Mouse (Mus musculus): ENCODE measurements at regions not wholly inside any gene's neighbourhood (a gene's known extent, or its start where the extent isn't known, plus 50 kb on each side); places are given as distances from the start of the nearest gene placed in this dataset.

DNA sequence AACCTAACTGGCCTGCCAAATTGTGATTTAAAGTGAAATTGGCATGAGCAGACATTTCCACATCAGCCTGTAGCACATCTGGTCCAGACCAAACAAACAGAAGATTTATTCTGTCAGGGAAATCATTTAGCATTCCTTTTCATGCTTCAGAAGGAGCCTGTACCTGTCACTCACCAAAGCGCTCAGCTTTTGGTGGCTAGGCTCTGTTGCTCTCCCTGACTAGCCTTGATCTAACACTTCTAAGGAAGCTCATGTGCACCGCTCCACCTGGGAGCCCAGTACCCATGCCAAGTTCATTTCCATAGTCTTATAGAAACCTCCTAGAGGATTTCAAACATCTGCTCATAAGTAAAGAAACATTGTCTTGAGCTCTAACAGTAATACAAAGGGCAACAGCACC, 253.8 kb upstream of the Tfap2d start:
- DNase-seq (ENCODE audit: low spot score): no peak

DNA sequence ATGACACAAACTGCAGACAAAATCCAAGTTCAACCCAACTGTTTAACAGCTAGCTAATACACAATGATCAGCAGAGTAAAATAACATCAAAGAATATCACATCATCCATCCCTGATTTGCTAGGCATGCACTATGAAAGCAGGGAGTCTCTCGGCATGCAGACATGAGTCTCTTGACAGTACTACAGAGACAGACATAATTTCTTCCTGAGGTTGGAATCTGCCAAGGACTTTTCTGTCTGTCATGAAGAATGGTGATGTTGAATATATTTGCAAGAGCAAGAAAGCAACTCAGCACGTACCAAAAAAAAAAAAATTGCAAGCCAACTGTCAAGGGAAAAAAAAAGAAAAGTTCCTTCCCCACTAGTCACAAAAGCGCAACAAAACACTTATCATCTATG, 245.4 kb upstream of the Tfap2d start:
- no peak for DNase-seq (ENCODE audit: low spot score)

DNA sequence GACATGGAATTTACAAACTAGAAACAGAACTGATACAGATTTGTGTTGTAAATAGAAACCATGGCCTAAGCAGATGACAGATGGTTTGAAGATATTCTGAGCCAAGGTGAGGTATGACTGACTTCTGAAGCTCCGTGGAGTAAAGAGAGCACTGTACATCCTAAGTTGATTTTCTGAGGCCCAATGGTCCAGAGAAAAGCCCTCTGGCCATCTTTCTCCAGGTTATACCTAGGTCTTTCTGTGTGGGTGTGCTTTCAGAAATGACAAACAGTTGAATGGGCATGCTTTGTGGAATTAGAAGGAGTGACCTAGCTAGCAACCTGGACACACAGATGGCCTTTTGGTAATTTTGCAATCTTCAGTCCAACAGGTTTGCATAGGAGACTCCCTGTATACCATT, 199.6 kb upstream of the Tfap2d start:
- DNase-seq (ENCODE audit: low spot score): no peak

DNA sequence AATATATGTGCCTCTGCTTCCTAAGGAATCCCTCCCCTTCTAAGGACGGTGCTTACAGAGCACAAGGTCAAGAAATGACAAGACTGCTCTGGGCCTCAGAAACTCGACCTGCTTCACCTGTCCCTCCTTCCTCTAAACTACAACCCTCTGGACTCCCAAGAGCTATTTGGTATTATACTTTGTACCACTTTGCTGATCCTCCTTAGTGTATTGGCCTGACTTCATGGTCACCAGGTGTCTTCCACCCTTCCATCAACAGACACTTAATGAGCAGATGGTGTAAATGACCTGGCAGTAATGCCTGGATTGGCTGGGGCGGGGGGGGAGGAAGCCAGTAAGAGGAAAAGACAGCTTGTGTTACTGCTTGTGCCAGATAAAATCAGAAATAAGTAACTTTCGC, 199.1 kb upstream of the Tfap2d start:
- no peak for DNase-seq (ENCODE audit: low spot score)

DNA sequence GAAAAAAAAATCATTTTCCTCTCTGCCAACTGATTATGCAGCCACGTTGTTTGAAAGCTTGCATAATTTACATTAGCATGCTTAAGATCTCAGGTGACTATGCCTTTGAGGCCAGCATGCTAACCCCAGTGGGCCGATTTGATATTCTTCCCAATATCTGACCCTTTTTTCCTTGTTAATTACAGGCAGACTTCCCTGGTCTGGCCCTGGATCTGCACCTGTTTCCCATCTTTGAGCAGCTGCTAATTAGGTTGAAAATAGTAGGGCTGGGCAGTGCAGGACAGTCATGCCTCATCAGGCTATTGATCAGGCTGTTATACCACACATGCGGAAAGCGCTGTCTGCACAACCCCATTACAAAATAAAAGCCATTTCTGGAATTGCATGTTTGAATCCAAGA, 191.2 kb upstream of the Tfap2d start:
- DNase-seq (ENCODE audit: low spot score): peak; percentile 1

DNA sequence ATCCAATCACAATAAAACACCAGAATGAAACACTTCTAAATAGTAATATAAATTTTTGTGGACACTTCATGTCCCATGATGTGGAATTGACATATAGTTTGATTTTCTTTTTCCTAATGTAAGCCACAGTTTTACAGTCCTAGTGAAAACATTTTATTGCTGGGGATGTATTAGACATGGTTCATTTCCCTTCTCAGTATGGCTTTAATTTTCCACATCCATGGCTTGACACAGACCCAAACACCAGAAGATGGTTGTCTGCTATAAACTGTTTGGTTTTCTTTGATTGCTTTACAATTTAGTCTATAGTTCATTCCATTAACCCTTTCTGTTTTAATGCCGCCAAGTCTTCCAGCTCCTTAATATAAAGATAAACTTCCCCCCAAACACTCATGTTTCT, 146.5 kb upstream of the Tfap2d start:
- no peak for DNase-seq (ENCODE audit: low spot score)

DNA sequence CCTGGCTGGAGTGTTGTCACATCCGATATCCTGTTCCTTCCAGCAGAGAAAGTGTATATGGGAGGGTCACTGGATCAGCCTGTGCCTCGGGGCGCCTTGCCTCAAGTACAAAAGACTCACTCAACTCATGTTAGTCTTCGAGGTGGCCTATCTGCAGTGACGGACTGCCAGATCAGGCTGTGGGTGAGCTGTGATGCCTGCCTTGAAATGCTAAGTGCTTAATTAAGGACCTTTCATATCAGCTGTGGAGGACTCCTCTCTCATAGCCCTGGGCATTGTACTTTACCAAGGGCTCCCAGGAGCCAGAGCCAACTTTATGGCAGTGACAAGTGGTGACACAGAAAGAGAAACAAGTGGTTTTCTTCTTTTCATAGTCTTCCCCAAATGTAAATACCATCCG, 145.8 kb upstream of the Tfap2d start:
- DNase-seq (ENCODE audit: low spot score): no peak

DNA sequence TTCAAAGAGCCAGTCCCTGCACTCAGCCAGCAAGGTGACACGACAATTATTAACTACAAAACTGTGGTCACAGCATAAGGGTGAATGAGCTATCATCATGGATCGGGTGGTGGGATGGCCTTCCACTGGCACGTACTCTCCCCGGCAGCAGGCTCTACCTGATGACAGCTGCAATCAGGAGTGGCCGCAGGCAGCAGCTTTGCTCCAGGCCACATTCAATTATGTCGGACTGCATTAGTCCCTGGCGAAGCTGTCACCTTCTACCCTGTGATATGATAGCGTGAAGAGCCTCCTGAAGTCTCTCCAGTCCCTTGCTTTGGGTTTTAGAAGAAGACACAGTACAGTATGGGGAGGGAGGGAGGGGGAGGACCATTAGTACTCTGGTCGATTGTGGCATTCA, 141.4 kb upstream of the Tfap2d start:
- DNase-seq (ENCODE audit: low spot score): no peak

DNA sequence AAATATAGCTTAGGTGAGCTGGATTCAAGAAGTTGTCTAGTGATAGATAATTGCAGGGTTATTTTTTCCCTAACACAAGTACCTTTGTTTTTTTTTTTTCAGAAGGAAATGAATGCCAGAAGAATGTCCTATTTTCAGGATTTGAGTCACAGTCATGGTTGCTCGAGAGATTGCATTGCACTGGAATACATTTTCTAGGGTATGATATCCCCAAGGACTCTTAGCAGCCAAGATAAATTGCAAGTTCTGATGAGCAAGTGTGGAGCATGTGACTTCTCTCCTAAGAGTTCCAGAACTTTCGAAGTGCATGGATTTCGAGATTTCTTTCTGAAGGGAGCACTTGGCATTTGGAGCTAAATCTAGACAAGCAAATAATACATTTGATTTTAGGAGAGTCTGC, 140.9 kb upstream of the Tfap2d start:
- no peak for DNase-seq (ENCODE audit: low spot score)

DNA sequence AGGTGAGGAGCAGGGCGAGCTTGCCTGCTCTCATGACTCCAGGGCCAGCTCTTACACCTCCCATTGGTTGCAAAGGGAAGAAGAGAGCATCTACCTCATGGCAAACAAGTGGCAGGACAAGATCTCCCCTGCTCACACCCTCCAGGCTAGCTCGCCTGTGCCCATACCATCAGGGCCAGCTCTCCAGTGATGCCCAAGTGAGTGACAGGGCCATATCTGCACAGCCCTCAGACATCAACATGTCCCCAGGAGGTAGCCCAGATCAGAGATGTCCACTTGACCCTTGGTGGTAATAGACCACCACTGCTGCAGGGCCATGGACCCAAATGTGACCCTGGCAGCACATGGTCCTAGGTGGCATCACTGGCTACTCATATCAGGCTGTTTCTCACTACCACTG, 133.9 kb upstream of the Tfap2d start:
- no peak for DNase-seq (ENCODE audit: low spot score)

DNA sequence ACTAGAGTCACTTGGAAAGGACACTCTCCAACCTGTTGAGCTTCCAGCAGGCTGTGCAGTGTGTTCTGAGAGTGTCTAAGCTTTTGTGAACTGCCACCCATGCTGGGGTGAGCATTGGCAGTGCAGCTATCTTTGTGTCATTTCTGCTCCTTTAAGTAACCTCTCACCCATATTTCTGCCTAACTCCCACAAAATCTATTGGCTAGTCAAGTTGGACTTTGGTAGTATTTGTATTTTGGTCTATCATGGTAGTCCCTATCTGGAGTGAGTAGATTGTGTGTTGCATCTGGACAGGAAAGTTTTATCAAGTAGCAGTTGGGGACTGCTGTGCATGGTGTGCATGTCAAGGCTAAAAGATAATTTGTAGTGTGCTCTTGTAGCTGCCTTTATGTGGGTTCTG, 132.6 kb upstream of the Tfap2d start:
- DNase-seq (ENCODE audit: low spot score): no peak

DNA sequence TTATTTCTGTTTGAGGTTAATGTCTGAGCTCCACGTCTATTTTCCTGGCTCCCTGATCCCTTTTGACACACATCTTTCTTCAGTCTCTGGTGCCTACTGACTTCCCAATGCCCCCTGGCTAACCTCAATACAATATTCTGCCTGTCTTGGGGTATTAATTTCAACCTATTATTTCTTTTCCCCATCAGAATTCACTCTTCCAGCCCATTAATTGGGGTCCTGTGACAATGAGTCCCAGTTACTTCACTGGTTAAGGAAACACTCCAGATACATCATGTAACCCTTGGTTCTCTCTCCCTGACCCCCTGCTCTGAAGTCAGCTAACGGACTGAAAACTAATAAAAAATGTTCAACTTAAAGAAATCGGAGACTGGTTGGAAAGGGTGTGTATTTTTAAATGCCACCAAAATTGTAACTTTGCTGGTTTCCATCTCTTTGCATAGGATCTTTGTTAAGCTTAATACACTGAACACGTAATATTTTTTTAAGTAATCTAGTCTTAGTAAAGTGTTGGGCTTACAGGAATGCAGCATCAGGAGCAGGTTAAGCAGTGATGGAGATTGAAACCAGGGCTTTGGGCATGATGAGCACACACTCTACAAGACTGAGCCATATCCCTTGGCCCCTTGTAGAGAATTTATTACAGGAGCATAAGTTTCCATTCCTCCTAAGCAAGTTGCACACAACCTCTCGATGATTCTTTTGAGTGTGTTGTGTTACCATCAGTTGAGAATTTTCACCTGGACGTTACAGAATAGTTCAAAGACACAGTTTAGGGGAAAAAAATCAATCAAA, 128.8 kb upstream of the Tfap2d start:
- DNase-seq (ENCODE audit: low spot score): no peak

DNA sequence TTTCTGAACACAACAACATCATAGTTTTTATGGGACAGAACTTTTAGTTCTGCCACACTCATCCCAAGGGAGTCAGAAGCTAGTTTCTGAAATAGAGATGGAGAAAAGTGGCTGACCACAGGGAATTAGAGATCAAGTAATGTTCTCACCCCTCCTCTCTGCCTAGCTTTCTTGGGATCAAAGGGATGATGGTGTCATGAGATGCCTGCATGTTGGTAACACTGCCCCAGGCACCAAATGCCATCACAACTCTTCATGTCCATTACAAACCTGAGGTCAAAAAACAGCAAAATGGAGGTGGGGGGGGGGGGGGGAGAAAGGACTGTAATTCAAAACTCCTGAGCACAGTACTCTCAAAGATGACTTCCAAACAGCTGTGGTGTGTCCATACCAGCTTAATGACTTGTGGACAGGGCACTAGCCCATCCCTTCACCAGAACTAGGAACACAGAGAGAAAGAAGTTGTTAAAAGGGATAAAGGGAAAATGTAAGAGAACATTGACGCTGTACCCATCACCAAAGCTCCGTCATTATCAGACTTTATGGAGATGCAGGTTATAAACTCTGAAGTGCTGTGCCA, 127.9 kb upstream of the Tfap2d start:
- DNase-seq (ENCODE audit: low spot score): no peak

DNA sequence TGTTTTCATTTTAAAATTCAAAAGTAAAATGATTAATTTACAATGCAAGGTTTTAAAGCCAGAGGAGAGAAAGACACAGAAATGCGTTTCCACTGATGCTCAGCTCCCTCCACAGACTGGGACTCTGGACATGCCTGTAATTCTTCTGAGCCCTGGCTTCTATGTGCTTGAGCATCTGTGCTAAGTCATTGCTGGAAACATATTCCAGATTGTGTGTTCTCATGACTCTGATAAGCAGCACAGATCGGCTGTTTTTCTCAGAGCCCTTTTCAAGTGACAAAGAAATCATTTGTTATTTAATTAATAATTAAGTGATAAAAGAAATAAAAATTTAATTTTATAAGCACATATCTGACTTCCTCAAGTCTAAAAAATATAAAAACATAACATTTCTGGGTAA, 127.3 kb upstream of the Tfap2d start:
- DNase-seq (ENCODE audit: low spot score): no peak

DNA sequence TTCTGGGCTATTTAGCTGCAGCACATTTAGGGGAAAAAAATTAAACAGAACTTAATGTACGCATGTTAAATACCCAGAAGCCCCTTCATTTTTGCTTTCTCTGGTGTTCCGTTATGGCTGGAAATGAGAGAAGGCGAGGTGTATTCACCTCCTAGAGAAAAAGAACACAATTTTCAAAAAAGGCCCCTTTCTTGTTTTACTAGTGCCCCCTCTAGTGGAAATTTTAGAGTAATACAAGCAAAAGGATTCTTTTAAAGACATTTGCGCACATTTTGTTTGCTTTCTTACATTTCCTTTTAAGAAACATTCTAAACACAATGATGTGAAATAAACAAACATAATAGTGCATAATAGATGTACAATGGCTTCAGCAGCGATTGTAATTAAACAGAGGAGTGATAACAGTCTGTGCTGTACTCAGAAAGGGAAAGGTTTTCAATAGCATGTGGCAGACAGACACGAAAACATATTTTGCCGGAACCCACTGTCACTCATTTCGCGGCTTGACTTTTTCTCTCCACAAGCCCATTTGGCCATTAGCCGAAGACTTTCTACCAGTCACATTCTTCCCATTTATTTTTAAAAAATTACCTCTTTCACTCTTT, 126.0 kb upstream of the Tfap2d start:
- peak; percentile 63 for DNase-seq (ENCODE audit: low spot score)

DNA sequence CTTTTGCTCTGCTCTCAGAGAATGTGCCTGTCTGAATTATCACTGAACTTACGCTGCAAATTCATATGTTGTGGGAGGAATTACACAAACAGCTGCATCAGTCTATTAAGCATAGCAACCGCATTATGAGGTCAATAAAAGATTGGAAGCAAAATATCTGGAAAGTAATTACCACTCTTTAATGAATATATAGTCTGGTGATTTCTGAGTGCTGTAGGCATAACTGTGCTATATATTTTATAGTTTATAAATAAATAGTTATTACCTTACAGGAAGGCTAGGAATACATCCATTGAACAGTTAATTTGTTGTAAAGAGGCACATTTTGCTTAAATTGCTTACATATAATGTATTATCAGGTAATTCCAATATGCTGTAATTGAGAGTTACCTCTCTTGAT, 123.7 kb upstream of the Tfap2d start:
- DNase-seq (ENCODE audit: low spot score): no peak

DNA sequence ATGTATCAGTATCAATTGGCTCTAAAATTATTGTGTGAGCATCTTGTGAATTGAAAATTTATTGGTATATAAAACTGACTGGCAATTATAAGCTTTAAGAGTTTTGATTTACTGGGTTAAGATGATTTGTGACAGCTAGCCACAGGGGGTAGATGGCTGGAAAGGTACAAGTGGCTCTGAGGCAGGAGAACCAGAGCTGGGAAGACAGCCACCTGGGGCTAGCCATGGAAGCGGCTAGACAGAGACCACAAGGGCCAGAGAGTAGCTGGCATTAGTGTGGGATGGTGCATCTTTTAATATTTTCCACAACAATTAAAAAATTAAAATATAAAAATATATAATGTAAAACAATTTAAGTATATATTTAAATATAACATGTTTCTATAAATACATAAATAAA, 86.0 kb upstream of the Tfap2d start:
- no peak for DNase-seq (ENCODE audit: low spot score)

Measured in embryo, embryonic 10.5 days (tissue).